1 mouse cellular context compared by ENCODE assay signal in the genomic region with DNA sequence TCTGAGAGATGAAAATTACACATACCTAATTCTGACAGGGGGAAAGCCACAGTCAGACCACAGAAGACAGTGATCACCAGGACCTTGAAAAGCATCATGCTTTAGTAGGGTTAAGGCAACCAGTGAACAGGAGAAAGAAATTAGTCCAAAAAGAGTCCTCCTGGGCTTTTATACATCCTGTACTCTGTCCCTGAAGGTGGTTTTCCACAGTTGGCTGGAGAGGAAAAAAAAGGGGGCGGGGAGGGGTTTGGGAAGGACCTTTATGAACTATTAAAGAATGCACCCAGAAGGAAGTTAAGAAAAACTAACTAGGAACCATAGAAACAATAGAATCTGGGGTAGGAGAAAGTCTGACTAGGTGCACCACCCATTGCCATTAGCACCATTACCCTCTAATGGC.
TF ChIP-seq lines count a peak whose summit lies in the region.

Gene Kap (minus strand): TSS at position 237 of the 400 bp plus-strand sequence.

TF ChIP-seq in CH12.LX, 34 proteins besides CTCF, POLR2A, EP300 and RAD21 (continued from another document):
- TF ChIP-seq ZMIZ1 (IDR thresholded peaks at IDR 0.05; ENCODE audit: low read depth, low read length) (no peak), PAX5 (IDR thresholded peaks at IDR 0.05; ENCODE audit: low read length) (no peak), MYC (IDR thresholded peaks at IDR 0.05; ENCODE audit: low read depth, low read length) (no peak), UBTF (IDR thresholded peaks at IDR 0.05; ENCODE audit: low read depth, low read length) (no peak), NELFE (IDR thresholded peaks at IDR 0.05; ENCODE audit: low read depth, low read length) (no peak), IRF4 (IDR thresholded peaks at IDR 0.05; ENCODE audit: low read depth, low read length) (no peak), ZC3H11A (IDR thresholded peaks at IDR 0.05; ENCODE audit: low read depth, low read length) (no peak), ZKSCAN1 (IDR thresholded peaks at IDR 0.05; ENCODE audit: borderline replicate concordance, low read depth, low read length) (no peak)
